Mouse (Mus musculus): Measurements from ENCODE around the gene Ugt1a6b. TPM values are rescaled to one million over a fixed set of nuclear protein-coding genes. Genes with fewer than 3 reads are reported as not detected.
A peak's percentile ranks its signal among the peaks of the same experiment; 100 is the strongest.
"Not testable (repeated sequence)": the region's sequence is repeated elsewhere in the genome, so short reads cannot be mapped to it uniquely, and the experiment has no call there.

Ugt1a6b gene
- total RNA-seq, 1 experiment from 2014 or later: 11.5 TPM

GRCm38 (mm10) chr1:88121521-88121920 is 18.5 kb downstream of the Ugt1a6b start:
- peak; percentile 34 for DNase-seq

- DNase-seq: not testable (repeated sequence)
These were observed 22.8 kb downstream of the Ugt1a6b start for GRCm38 (mm10) chr1:88125827-88126360.

- peak; percentile 55 for DNase-seq
These were observed 26.0 kb downstream of the Ugt1a6b start for GRCm38 (mm10) chr1:88129091-88129490.

GRCm38 (mm10) chr1:88130223-88130622 is 27.2 kb downstream of the Ugt1a6b start:
- DNase-seq: not testable (repeated sequence)

- DNase-seq: no peak
These were observed 30.9 kb downstream of the Ugt1a6b start for GRCm38 (mm10) chr1:88133908-88134456.

- DNase-seq: peak; percentile 49
These were observed 31.5 kb downstream of the Ugt1a6b start, which contains the start of gene Ugt1a6a for GRCm38 (mm10) chr1:88134457-88135011. Gene Ugt1a6a, plus strand, starts transcription at chr1:88134809.

GRCm38 (mm10) chr1:88135229-88135904 is 32.3 kb downstream of the Ugt1a6b start:
- DNase-seq: not testable (repeated sequence)

- DNase-seq: no peak
These were observed 33.6 kb downstream of the Ugt1a6b start for GRCm38 (mm10) chr1:88136646-88137045.

GRCm38 (mm10) chr1:88137264-88137663 is 34.2 kb downstream of the Ugt1a6b start:
- no peak for DNase-seq

GRCm38 (mm10) chr1:88138145-88138544 is 35.1 kb downstream of the Ugt1a6b start:
- no peak for DNase-seq

GRCm38 (mm10) chr1:88140492-88140891 is 37.4 kb downstream of the Ugt1a6b start:
- not testable (repeated sequence) for DNase-seq

GRCm38 (mm10) chr1:88143966-88144675 is 41.1 kb downstream of the Ugt1a6b start:
- DNase-seq: peak; percentile 57

- DNase-seq: peak; percentile 17
These were observed 42.2 kb downstream of the Ugt1a6b start for GRCm38 (mm10) chr1:88145278-88145677.

GRCm38 (mm10) chr1:88150133-88150532 is 47.1 kb downstream of the Ugt1a6b start:
- peak; percentile 11 for DNase-seq

GRCm38 (mm10) chr1:88158430-88158829 is 55.4 kb downstream of the Ugt1a6b start:
- no peak for DNase-seq

- no peak for DNase-seq
These were observed 62.7 kb downstream of the Ugt1a6b start, which contains the start of gene Ugt1a5 for GRCm38 (mm10) chr1:88165711-88166110. Gene Ugt1a5, plus strand, starts transcription at chr1:88166012.

GRCm38 (mm10) chr1:88172190-88172589 is 69.1 kb downstream of the Ugt1a6b start:
- not testable (repeated sequence) for DNase-seq

GRCm38 (mm10) chr1:88179657-88180056 is 76.6 kb downstream of the Ugt1a6b start:
- DNase-seq: no peak

- DNase-seq: no peak
These were observed 83.4 kb downstream of the Ugt1a6b start for GRCm38 (mm10) chr1:88186325-88186935.

GRCm38 (mm10) chr1:88192136-88192535 is 89.1 kb downstream of the Ugt1a6b start:
- no peak for DNase-seq

- DNase-seq: no peak
These were observed 92.6 kb downstream of the Ugt1a6b start for GRCm38 (mm10) chr1:88195687-88196086.

GRCm38 (mm10) chr1:88197443-88197842 is 94.4 kb downstream of the Ugt1a6b start:
- DNase-seq: no peak

Data from adrenal gland, postnatal 14 days (tissue).